Mouse (Mus musculus) neutrophil, adult 5-6 weeks (primary cell): ENCODE results near the gene Trap1. TPM values are rescaled to one million over a fixed set of nuclear protein-coding genes. Genes with fewer than 3 reads are reported as not detected.
"Not testable (repeated sequence)": the region's sequence is repeated elsewhere in the genome, so short reads cannot be mapped to it uniquely, and the experiment has no call there.

Experiments
- ATAC-seq: fragments of 151-379, 151-347 bp; 2 replicates; pipeline ENCODE4 v1.8.0; 2017; ENCODE audit warnings: mild to moderate bottlenecking, moderate TSS enrichment; ENCODE audit not compliant: insufficient number of reproducible peaks, poor library complexity, low FRiP score, severe bottlenecking; ENCODE audit errors: extremely low read depth
- total RNA-seq: library from RNA; stranded (forward); fragments of 200-1000 nt; gene quantifications from 2 replicates; pipeline ENCODE4 v1.2.3, GENCODE M21; 2017

Trap1 gene
- total RNA-seq, 1 experiment from 2014 or later: 47.7 TPM

GRCm38 (mm10) chr16:4041646-4042045 lies 36.0 kb downstream of the Trap1 start:
- ATAC-seq: no peak

GRCm38 (mm10) chr16:4040206-4040605 lies 37.4 kb downstream of the Trap1 start:
- no peak for ATAC-seq

GRCm38 (mm10) chr16:4037690-4038089 lies 39.9 kb downstream of the Trap1 start:
- ATAC-seq: no peak

- no peak for ATAC-seq
These were observed 40.8 kb downstream of the Trap1 start, which contains the start of gene Dnase1 for GRCm38 (mm10) chr16:4036807-4037206. Dnase1 (plus strand) TSS chr16:4036942.

GRCm38 (mm10) chr16:4035575-4035974 lies 42.1 kb downstream of the Trap1 start:
- ATAC-seq: no peak

- no peak for ATAC-seq
These were observed 43.2 kb downstream of the Trap1 start for GRCm38 (mm10) chr16:4034476-4034875.

- ATAC-seq: no peak
These were observed 43.7 kb downstream of the Trap1 start for GRCm38 (mm10) chr16:4033971-4034370.

GRCm38 (mm10) chr16:4032341-4032748 lies 45.3 kb downstream of the Trap1 start:
- no peak for ATAC-seq

GRCm38 (mm10) chr16:4031441-4032274 lies 46.0 kb downstream of the Trap1 start:
- ATAC-seq: no peak

GRCm38 (mm10) chr16:4030501-4030900 lies 47.1 kb downstream of the Trap1 start:
- no peak for ATAC-seq

GRCm38 (mm10) chr16:4029371-4029841 lies 48.2 kb downstream of the Trap1 start:
- peak; percentile 26; the same call in 1 of the 2 replicates for ATAC-seq

- no peak for ATAC-seq
These were observed 50.4 kb downstream of the Trap1 start for GRCm38 (mm10) chr16:4027211-4027610.

DNA sequence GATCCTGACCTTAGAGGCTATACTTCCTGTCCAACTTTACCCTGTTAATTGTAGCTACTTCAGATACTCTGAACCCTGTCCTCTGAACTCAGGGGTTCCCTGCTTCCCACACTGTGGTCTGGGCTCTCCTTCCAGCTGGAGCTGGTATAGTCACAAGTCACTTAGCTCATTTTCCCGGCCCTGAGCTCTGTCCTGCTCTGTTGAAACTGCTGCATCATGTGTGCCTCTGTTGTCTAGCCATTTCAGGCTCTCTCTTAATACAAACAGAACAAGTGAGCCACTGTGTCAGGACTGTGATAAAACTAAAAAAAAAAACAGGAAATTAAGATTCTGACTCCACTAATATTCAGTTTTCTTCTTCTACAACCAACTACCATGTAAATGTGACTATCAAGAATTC lies 51.0 kb downstream of the Trap1 start:
- no peak for ATAC-seq

DNA sequence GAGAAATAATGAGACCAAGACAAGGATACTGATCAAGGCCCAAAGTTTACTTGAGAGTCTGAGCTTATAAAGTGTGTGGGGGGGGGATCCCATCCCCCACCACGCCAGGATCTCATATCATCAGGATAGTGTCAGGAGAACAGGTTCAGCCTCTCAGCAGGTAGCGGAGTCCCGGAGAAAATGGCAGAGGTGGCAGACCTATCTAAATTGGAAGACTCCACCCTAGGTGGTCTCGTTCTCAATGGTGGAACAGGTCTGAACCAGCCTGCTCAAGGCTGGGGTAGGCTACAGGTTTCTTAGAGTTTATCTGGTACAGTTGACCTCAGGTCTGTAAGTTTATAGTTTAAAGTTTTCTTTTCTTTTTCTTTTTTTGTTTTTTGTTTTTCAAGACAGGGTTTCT lies 54.9 kb downstream of the Trap1 start:
- ATAC-seq: no peak

- ATAC-seq: no peak
These were observed 56.4 kb downstream of the Trap1 start for GRCm38 (mm10) chr16:4021241-4021640.

GRCm38 (mm10) chr16:4017466-4017865 lies 60.2 kb downstream of the Trap1 start:
- not testable (repeated sequence) for ATAC-seq

- ATAC-seq: not testable (repeated sequence)
These were observed 60.8 kb downstream of the Trap1 start for GRCm38 (mm10) chr16:4016786-4017185.

- no peak for ATAC-seq
These were observed 63.5 kb downstream of the Trap1 start for GRCm38 (mm10) chr16:4014040-4014668.

GRCm38 (mm10) chr16:4012882-4013570 lies 64.6 kb downstream of the Trap1 start:
- ATAC-seq: no peak
